Mouse (Mus musculus): ENCODE results near the gene Defb3. TPM values are rescaled to one million over a fixed set of nuclear protein-coding genes. Genes with fewer than 3 reads are reported as not detected.

Gene Defb3
- not detected in 2 replicates for polyA plus RNA-seq (2012; rRNA removed)

GRCm38 (mm10) chr8:19293060-19293459 lies at the start of gene Defb3:
Gene Defb3, plus strand, starts transcription at chr8:19293360.

GRCm38 (mm10) chr8:19247280-19247679 lies 45.9 kb upstream of the Defb3 start, which contains the start of gene Defb5:
Gene Defb5, plus strand, starts transcription at chr8:19247580.

Other genes starting within 250 kb of the Defb3 start
- gene Defb39, start 228.6 kb upstream of the Defb3 start, polyA plus RNA-seq (2012; rRNA removed), result not detected in 2 replicates
- gene Defb12, start 178.5 kb upstream of the Defb3 start, polyA plus RNA-seq (2012; rRNA removed), result not detected in 2 replicates
- not detected in 2 replicates for gene Defb34, start 169.6 kb upstream of the Defb3 start, polyA plus RNA-seq (2012; rRNA removed)
- not detected in 2 replicates for gene Gm45826, start 152.6 kb upstream of the Defb3 start, polyA plus RNA-seq (2012; rRNA removed)
- not detected in 2 replicates for gene Defb14, start 99.0 kb upstream of the Defb3 start, polyA plus RNA-seq (2012; rRNA removed)
- not detected in 2 replicates for gene Defb4, start 94.7 kb upstream of the Defb3 start, polyA plus RNA-seq (2012; rRNA removed)
- gene Defb6, start 67.9 kb upstream of the Defb3 start, polyA plus RNA-seq (2012; rRNA removed), result not detected in 2 replicates
- not detected in 2 replicates for gene Defb46, start 53.4 kb upstream of the Defb3 start, polyA plus RNA-seq (2012; rRNA removed)
- not detected in 2 replicates for gene Defb5, start 45.8 kb upstream of the Defb3 start, polyA plus RNA-seq (2012; rRNA removed)
- not detected in 2 replicates for gene Defb8, start 154.2 kb downstream of the Defb3 start, polyA plus RNA-seq (2012; rRNA removed)
- gene Defb7, start 201.7 kb downstream of the Defb3 start, polyA plus RNA-seq (2012; rRNA removed), result not detected in 2 replicates